Mouse (Mus musculus) thymus, adult 2 months (tissue): ENCODE measurements at regions not wholly inside any gene's neighbourhood (a gene's known extent, or its start where the extent isn't known, plus 50 kb on each side); places are given as distances from the start of the nearest gene placed in this dataset.
"Not testable (repeated sequence)": the region's sequence is repeated elsewhere in the genome, so short reads cannot be mapped to it uniquely, and the experiment has no call there.

ENCODE experiments used
- DNase-seq: peaks from one replicate; pipeline ENCODE4 v3.0.0; 2021
- H3K27ac ChIP-seq: fragments of 200-500 bp; 2 replicates; pipeline ENCODE4 v1.5.1; 2012; ENCODE audit warnings: low read length, control low read depth; ENCODE audit not compliant: control insufficient read depth, insufficient read depth
- H3K27me3 ChIP-seq: fragments of 200-500 bp; 2 replicates; pipeline ENCODE4 v1.6.1; 2012; ENCODE audit warnings: mild to moderate bottlenecking, low read length, moderate library complexity, mixed read lengths; ENCODE audit not compliant: control insufficient read depth, insufficient read depth
- H3K36me3 ChIP-seq: fragments of 200-500 bp; 2 replicates; pipeline ENCODE4 v1.6.1; 2012; ENCODE audit warnings: mild to moderate bottlenecking, low read length, moderate library complexity; ENCODE audit not compliant: control insufficient read depth, insufficient read depth
- H3K4me1 ChIP-seq: fragments of 200-500 bp; replicated peaks from 2 replicates; pipeline ENCODE4 v1.6.1; 2012; ENCODE audit warnings: low read length; ENCODE audit not compliant: control insufficient read depth, insufficient read depth
- H3K4me3 ChIP-seq: fragments of 200-500 bp; 2 replicates; pipeline ENCODE4 v1.5.1; 2012; ENCODE audit warnings: mild to moderate bottlenecking, low read length, control low read depth, moderate library complexity; ENCODE audit not compliant: control insufficient read depth, insufficient read depth
- CTCF ChIP-seq: fragments of 200-500 bp; IDR thresholded peaks from 2 replicates; pipeline ENCODE4 v1.5.1; 2012; ENCODE audit warnings: mild to moderate bottlenecking, control low read depth, low read length, moderate library complexity, borderline replicate concordance; ENCODE audit not compliant: control insufficient read depth, poor library complexity, insufficient read depth; ENCODE audit errors: extremely low read depth
- POLR2A ChIP-seq: fragments of 200-500 bp; IDR thresholded peaks from 2 replicates; pipeline ENCODE4 v1.6.1; 2012; ENCODE audit warnings: mild to moderate bottlenecking, low read length, control low read depth, moderate library complexity; ENCODE audit not compliant: control insufficient read depth, poor library complexity, insufficient read depth; ENCODE audit errors: extremely low read depth
- WGBS: fragments of 180-500 bp; shearing (Covaris S2); methylation state at CpG from one replicate; pipeline ENCODE4 v1.1.7; 2018; 5-methylcytosine and 5-hydroxymethylcytosine counted together

GRCm38 (mm10) chr14:36245849-36246248, 151.1 kb downstream of the 4930474N05Rik start:
- DNase-seq, result no peak
- no peaks in the 10 kb centered on the region for H3K36me3 ChIP-seq
- H3K27me3 ChIP-seq, result no peaks in the 10 kb centered on the region
- no peak overlapping the region for H3K27ac ChIP-seq
- H3K4me3 ChIP-seq, result no peak overlapping the region
- H3K4me1 ChIP-seq, result no peaks in the 10 kb centered on the region
- TF ChIP-seq POLR2A, result no peak
- TF ChIP-seq CTCF, result no peak

- TF ChIP-seq CTCF (no peak), POLR2A (no peak)
- Histone ChIP-seq H3K27me3 (no peaks in the 10 kb centered on the region), H3K4me1 (no peaks in the 10 kb centered on the region), H3K27ac (no peak overlapping the region), H3K36me3 (no peaks in the 10 kb centered on the region), H3K4me3 (no peak overlapping the region)
- DNase-seq, result no peak
- WGBS, result 92% methylated on average over 2 of the region's 2 CpGs
Observed at GRCm38 (mm10) chr14:36262126-36262525, 167.4 kb downstream of the 4930474N05Rik start.

GRCm38 (mm10) chr14:36283825-36284414, 189.2 kb downstream of the 4930474N05Rik start:
- Histone ChIP-seq H3K27me3 (no peaks in the 10 kb centered on the region), H3K27ac (no peak overlapping the region), H3K36me3 (no peaks in the 10 kb centered on the region), H3K4me3 (no peak overlapping the region), H3K4me1 (no peaks in the 10 kb centered on the region)
- no peak for DNase-seq
- WGBS, result 35% methylated on average over 1 of the region's 1 CpGs
- TF ChIP-seq POLR2A (no peak), CTCF (no peak)

- 79% methylated on average over 1 of the region's 1 CpGs for WGBS
- Histone ChIP-seq H3K36me3 (no peaks in the 10 kb centered on the region), H3K4me1 (no peaks in the 10 kb centered on the region), H3K27me3 (no peaks in the 10 kb centered on the region), H3K4me3 (no peak overlapping the region), H3K27ac (no peak overlapping the region)
- TF ChIP-seq CTCF, result no peak
- TF ChIP-seq POLR2A, result no peak
- DNase-seq, result no peak
Observed at GRCm38 (mm10) chr14:36288697-36289286, 194.1 kb downstream of the 4930474N05Rik start.

GRCm38 (mm10) chr14:36310324-36310723, 215.6 kb downstream of the 4930474N05Rik start:
- WGBS, result 91% methylated on average over 1 of the region's 1 CpGs
- H3K27ac ChIP-seq, result no peak overlapping the region
- H3K4me1 ChIP-seq, result 0 out of 2 replicates have a peak, but pooled peaks cover 3% of the 10 kb centered on the region
- no peaks in the 10 kb centered on the region for H3K27me3 ChIP-seq
- no peak for TF ChIP-seq CTCF
- no peak for TF ChIP-seq POLR2A
- no peak overlapping the region for H3K4me3 ChIP-seq
- DNase-seq, result no peak
- H3K36me3 ChIP-seq, result no peaks in the 10 kb centered on the region

- not testable (repeated sequence) for H3K4me3 ChIP-seq, H3K36me3 ChIP-seq, H3K27ac ChIP-seq, H3K4me1 ChIP-seq, H3K27me3 ChIP-seq, DNase-seq
- 93% methylated on average over 1 of the region's 1 CpGs for WGBS
Observed at GRCm38 (mm10) chr14:36314673-36315072, 220.0 kb downstream of the 4930474N05Rik start.

- Histone ChIP-seq H3K36me3 (no peaks in the 10 kb centered on the region), H3K27me3 (no peaks in the 10 kb centered on the region), H3K4me1 (peaks cover 5% of the 10 kb centered on the region; the same call in 1 of the 2 replicates), H3K4me3 (no peak overlapping the region), H3K27ac (no peak overlapping the region; the same call in 1 of the 2 replicates)
- DNase-seq, result no peak
- WGBS, result 32% methylated on average over 4 of the region's 4 CpGs
- TF ChIP-seq POLR2A, result no peak
- TF ChIP-seq CTCF, result no peak
Observed at GRCm38 (mm10) chr14:36316418-36317111, 221.8 kb downstream of the 4930474N05Rik start.
